Mouse (Mus musculus): ENCODE measurements around the gene Tmem147. TPM values are rescaled to one million over a fixed set of nuclear protein-coding genes. Genes with fewer than 3 reads are reported as not detected.

Tmem147 gene
- polyA plus RNA-seq, 1 experiment from 2014 or later = 185 TPM

DNA sequence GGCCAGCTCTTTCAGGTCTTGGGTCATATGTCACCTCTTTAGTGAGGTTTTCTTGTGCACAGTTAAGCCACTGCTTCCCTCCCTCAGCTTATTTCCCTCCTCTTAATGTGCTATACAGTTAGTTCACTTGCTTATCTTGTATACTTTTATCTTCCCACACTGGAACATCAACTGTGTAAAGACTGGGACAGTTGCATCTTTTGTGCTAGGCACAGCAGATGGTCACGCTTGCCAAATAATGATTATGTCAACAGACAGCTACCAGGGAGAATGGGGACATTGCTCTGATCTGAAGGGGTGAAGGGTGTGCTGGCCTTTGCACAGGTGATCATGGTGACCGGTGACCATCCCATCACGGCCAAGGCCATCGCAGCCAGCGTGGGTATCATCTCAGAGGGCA lies 9.7 kb downstream of the Tmem147 start:
- Histone ChIP-seq H3K4me3 (no peak overlapping the region), H3K4me1 (peaks cover 5% of the 10 kb centered on the region; the same call in 1 of the 2 replicates), H3K36me3 (no peaks in the 10 kb centered on the region), H3K27me3 (replicated peaks) (peaks cover 29% of the 10 kb centered on the region; the same call in 1 of the 2 replicates), H3K9ac (no peak overlapping the region), H3K27ac (no peak overlapping the region), H3K4me2 (replicated peaks) (no peak overlapping the region), H3K9me3 (no peaks in the 10 kb centered on the region)
- no peak for ATAC-seq (ENCODE audit: low FRiP score, low read depth)
- 90% methylated on average over 5 of the region's 5 CpGs for WGBS

DNA sequence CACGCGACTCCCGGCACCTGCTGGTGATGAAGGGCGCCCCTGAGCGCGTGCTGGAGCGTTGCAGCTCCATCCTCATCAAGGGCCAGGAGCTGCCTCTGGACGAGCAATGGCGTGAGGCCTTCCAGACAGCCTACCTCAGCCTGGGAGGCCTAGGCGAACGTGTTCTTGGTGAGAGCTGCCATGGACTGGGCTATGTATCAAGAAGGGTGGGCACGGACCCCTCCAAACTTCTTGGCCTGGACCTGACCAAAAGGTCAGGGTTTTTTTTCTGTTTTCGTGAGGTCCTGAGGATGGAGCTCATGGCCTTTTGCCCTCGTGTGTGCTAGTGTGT lies 11.7 kb downstream of the Tmem147 start:
- ATAC-seq (ENCODE audit: low FRiP score, low read depth) = peak; percentile 42
- Histone ChIP-seq H3K4me1 (peaks cover 5% of the 10 kb centered on the region; the same call in 1 of the 2 replicates), H3K4me3 (peak overlapping the region; percentile 20), H3K36me3 (no peaks in the 10 kb centered on the region), H3K4me2 (replicated peaks) (peak overlapping the region; percentile 59), H3K27me3 (replicated peaks) (peaks cover 29% of the 10 kb centered on the region; the same call in 1 of the 2 replicates), H3K27ac (no peak overlapping the region), H3K9ac (no peak overlapping the region), H3K9me3 (no peaks in the 10 kb centered on the region)
- WGBS = 9% methylated on average over 14 of the region's 14 CpGs

DNA sequence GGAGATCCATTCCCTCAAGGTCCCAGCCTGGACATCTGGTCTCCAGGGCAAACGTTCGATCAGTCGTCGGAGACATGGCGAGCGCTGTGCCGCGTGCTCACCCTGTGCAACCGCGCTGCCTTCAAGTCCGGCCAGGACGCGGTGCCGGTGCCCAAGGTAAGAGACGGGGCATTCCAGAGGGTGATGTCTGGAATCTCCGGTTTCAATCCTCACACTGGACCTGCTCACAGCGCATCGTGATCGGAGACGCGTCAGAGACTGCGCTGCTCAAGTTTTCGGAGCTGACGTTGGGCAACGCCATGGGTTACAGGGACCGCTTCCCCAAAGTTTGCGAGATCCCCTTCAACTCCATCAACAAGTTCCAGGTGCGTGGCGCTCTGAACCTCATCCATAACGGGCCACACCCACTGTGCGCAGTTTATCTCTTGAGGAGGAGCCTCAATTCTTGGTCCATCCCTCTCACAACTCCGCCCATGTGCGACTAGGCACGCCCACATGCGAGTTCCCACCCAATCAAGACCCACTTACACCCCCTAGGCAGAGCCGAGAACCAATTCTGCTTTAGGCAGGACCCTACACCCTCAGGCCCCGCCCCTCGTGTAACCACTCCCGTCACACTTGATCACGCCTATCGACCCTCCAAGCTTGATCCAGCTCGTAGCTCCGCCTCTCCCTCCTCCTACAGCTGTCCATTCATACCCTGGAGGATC lies 12.2 kb downstream of the Tmem147 start:
- no peaks in the 10 kb centered on the region for H3K36me3 ChIP-seq
- H3K4me2 ChIP-seq (replicated peaks) = peak overlapping the region; percentile 59
- H3K9ac ChIP-seq = no peak overlapping the region
- ATAC-seq (ENCODE audit: low FRiP score, low read depth) = peak; percentile 85
- WGBS = 3% methylated on average over 43 of the region's 43 CpGs
- H3K9me3 ChIP-seq = no peaks in the 10 kb centered on the region
- H3K27ac ChIP-seq = no peak overlapping the region
- H3K27me3 ChIP-seq (replicated peaks) = peaks cover 29% of the 10 kb centered on the region; the same call in 1 of the 2 replicates
- peaks cover 5% of the 10 kb centered on the region; the same call in 1 of the 2 replicates for H3K4me1 ChIP-seq
- H3K4me3 ChIP-seq = peak overlapping the region; percentile 25

DNA sequence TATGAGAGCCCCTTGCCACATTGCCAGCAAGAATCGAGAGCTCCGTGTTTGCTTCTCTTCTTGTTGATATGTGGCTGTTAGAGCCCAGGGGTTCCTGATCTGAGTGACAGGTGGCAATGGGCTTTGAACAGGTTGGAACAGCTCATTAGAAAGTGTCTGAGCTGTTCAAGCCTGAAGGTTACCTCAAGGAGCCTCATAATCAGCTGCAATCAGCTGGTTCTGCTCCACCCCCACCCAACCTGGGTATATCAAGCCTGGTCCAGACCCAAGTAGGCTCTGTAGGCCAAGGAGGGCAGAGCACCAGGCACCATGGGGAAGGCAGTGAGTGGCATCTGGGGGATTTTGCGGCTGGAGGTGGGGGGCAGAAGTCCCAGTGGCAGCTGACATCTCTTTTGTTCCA lies 17.4 kb downstream of the Tmem147 start, which contains the start of gene Atp4a:
Gene Atp4a, plus strand, starts transcription at position 268 of the 400 bp plus-strand sequence.
- no peak within 1 kb of the TSS for H3K9ac ChIP-seq
- H3K36me3 ChIP-seq = no peaks in the 10 kb centered on the region
- H3K27ac ChIP-seq = no peak within 1 kb of the TSS
- H3K4me1 ChIP-seq = no peaks in the 10 kb centered on the region; the same call in 1 of the 2 replicates
- no peak for ATAC-seq (ENCODE audit: low FRiP score, low read depth)
- H3K4me3 ChIP-seq = no peak within 1 kb of the TSS
- peaks cover 11% of the 10 kb centered on the region; the same call in 1 of the 2 replicates for H3K27me3 ChIP-seq (replicated peaks)
- no peaks in the 10 kb centered on the region for H3K9me3 ChIP-seq
- no peak within 1 kb of the TSS for H3K4me2 ChIP-seq (replicated peaks)
- 88% methylated on average over 3 of the region's 3 CpGs for WGBS

DNA sequence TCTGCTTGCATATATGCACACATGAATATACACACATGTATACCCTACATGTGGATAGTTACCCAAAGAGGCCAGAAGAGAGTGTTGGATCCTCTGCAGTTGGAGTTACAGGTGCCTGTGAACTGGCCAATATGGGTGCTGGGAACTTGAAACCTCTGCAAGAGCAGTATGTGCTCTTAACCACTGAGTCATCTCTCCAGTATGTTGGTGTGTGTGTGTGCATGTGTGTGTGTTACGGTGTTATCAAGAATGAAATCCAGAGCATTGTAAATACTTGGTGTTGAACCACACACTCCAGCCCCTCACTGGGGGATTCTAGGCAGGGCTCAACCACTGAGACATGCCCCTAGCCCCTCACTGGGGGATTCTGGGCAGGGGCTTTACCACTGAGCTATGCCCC lies 21.9 kb downstream of the Tmem147 start:
- ATAC-seq (ENCODE audit: low FRiP score, low read depth) = no peak
- Histone ChIP-seq H3K9ac (no peak overlapping the region), H3K27me3 (replicated peaks) (no peaks in the 10 kb centered on the region), H3K9me3 (no peaks in the 10 kb centered on the region), H3K4me2 (replicated peaks) (no peak overlapping the region), H3K27ac (no peak overlapping the region), H3K4me3 (no peak overlapping the region), H3K4me1 (no peaks in the 10 kb centered on the region), H3K36me3 (no peaks in the 10 kb centered on the region)
- WGBS = 92% methylated on average over 1 of the region's 1 CpGs

DNA sequence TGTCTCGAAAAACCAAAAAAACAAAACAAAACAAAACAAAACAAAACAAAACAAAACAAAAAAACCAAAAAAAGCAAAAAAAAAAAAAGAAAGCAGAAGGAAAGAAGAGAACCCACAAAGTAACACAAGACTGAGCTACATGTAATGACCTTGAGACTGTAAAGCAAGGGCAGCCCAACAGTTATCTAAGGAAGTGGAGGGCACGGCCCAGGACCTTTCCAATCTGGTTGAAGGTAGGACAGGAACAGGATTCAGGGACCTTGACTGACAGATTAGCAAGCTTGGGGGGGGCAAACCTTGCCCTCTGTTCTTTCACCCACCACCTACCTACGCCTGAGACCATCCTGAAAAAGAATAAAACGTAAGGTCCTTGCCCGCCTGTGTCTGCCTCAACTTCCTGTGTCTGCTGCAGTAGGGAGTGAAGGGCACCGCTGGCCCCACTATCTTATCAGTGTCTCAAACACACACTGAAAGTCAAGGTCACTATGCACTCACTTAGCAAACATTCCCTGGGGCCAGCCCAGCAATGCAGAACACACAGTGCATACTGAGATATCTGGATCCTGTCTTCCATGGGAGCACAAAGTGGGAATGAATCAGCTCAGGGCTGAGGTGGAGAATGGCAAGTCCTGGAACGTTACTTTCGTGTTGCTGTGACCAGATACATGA lies 23.0 kb downstream of the Tmem147 start:
- Histone ChIP-seq H3K27me3 (replicated peaks) (no peaks in the 10 kb centered on the region), H3K9me3 (no peaks in the 10 kb centered on the region), H3K4me2 (replicated peaks) (no peak overlapping the region), H3K9ac (no peak overlapping the region), H3K4me3 (no peak overlapping the region), H3K27ac (no peak overlapping the region), H3K36me3 (no peaks in the 10 kb centered on the region), H3K4me1 (no peaks in the 10 kb centered on the region)
- ATAC-seq (ENCODE audit: low FRiP score, low read depth) = no peak
- 81% methylated on average over 8 of the region's 8 CpGs for WGBS

DNA sequence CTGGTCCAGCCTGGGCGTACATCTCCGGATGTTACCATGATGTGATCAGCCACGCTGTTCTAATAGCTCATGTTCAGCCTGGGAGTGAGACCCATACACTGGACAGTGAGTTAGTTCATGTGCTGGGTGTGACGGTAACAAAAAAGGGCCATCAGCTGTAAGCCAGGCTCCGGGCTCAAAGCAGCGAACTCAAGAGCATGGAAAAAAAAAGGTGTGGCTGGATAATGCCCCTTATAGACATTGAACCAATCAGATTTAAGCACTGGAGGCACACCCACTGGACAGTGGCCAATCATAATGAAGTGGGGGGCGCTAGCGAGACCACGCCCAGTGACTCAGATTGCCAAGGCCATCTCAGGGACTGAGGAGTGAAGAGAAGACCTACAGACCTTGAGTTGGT lies 30.8 kb downstream of the Tmem147 start, which contains the start of gene 2200002J24Rik:
Gene 2200002J24Rik, plus strand, starts transcription at position 338 of the 400 bp plus-strand sequence.
- Histone ChIP-seq H3K4me2 (replicated peaks) (no peak within 1 kb of the TSS), H3K4me3 (no peak within 1 kb of the TSS), H3K36me3 (no peaks in the 10 kb centered on the region), H3K27me3 (replicated peaks) (no peaks in the 10 kb centered on the region), H3K9ac (no peak within 1 kb of the TSS), H3K4me1 (no peaks in the 10 kb centered on the region), H3K27ac (no peak within 1 kb of the TSS), H3K9me3 (no peaks in the 10 kb centered on the region)
- 39% methylated on average over 9 of the region's 9 CpGs for WGBS
- no peak for ATAC-seq (ENCODE audit: low FRiP score, low read depth)

DNA sequence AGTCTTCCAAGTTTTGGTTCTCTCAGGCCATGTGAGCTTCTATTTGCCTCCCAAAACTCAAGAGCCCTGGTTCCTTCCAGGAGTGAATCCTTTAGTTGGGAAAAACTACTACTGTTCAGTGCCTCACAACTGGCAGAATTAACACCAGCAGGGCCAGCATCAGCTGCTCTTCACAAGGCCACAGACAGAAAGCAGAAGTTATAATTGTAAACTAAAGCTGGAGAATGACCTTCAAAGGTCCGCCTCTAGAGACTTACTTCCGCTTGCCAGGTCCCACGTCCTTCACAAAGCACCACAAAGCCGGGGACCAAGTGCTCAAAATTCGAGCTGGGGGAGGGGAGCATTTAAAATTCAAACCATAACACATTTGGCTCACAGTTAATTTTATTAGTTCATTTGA lies 31.2 kb downstream of the Tmem147 start:
- Histone ChIP-seq H3K4me2 (replicated peaks) (no peak overlapping the region), H3K4me3 (no peak overlapping the region), H3K9me3 (no peaks in the 10 kb centered on the region), H3K4me1 (no peaks in the 10 kb centered on the region), H3K27ac (no peak overlapping the region), H3K27me3 (replicated peaks) (no peaks in the 10 kb centered on the region), H3K36me3 (no peaks in the 10 kb centered on the region), H3K9ac (no peak overlapping the region)
- ATAC-seq (ENCODE audit: low FRiP score, low read depth) = no peak
- WGBS = 73% methylated on average over 5 of the region's 5 CpGs

DNA sequence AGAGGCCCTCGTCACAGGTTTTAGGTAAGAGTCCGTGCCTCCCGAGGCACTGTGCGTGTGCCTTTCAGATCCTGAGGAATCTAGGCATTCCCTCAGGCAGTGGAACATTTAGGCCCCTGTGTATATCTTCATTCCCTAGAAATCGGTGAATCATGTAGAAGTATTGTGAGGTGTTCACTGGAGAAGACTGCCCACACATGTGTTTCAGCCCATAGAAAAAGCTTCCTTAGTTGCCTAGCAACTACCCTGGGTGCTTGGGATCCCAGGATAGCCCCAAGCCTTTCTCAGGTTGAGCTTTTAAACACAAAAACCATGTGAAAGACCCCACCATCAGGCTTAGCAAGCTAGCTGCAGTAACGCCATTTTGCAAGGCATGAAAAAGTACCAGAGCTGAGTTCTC lies 41.0 kb downstream of the Tmem147 start:
- Histone ChIP-seq H3K27ac (no peak overlapping the region), H3K9ac (no peak overlapping the region), H3K27me3 (replicated peaks) (peaks cover 15% of the 10 kb centered on the region), H3K4me3 (no peak overlapping the region), H3K4me1 (no peaks in the 10 kb centered on the region), H3K4me2 (replicated peaks) (no peak overlapping the region), H3K36me3 (no peaks in the 10 kb centered on the region), H3K9me3 (no peaks in the 10 kb centered on the region)
- no peak for ATAC-seq (ENCODE audit: low FRiP score, low read depth)
- 78% methylated on average over 6 of the region's 6 CpGs for WGBS

DNA sequence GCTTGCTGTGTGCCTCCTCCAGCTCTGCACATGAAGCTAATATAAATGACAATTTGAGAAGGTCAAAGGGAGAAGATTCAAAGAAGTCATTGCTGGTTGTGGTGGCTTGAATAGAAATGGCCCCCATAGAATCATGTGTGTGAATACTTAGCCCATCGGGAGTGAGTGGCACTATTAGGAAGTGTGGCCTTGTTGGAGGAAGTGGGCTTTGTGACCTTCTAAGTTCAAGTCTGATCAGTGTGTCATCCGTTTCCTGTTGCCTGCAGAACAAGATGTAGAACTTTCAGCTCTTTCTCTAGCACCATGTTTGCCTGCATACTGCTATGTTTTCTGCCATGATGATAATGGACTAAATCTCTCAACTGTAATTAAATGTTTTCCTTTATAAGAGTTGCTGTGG lies 45.9 kb downstream of the Tmem147 start:
- H3K9ac ChIP-seq = no peak overlapping the region

DNA sequence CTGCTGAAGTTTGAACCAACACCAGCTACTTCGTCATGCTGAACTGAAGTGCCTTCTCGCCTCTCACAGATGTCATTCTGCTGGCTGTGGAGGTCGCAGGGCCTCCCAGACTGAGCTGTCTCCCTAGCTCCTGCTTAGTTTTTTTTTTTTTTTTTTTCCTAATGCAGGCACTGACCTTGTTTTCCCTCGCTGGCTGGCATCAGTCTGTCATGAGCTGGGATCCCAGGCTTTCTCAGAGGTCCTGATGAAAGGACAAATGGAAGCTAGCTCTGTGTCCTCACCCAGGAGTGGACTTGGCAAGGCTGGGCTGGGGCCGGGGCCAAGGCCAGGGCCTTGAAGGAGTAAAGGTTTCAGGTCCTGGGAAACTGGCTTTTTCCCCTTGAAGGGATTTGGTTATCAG lies 47.4 kb downstream of the Tmem147 start:
- Histone ChIP-seq H3K9ac (no peak overlapping the region), H3K36me3 (no peaks in the 10 kb centered on the region), H3K4me2 (replicated peaks) (no peak overlapping the region), H3K9me3 (no peaks in the 10 kb centered on the region), H3K27ac (no peak overlapping the region), H3K4me1 (no peaks in the 10 kb centered on the region), H3K27me3 (replicated peaks) (no peaks in the 10 kb centered on the region), H3K4me3 (no peak overlapping the region)
- ATAC-seq (ENCODE audit: low FRiP score, low read depth) = no peak
- 70% methylated on average over 5 of the region's 5 CpGs for WGBS

More for the DNA sequence above, 45.9 kb downstream of the Tmem147 start:
- Histone ChIP-seq H3K9me3 (no peaks in the 10 kb centered on the region), H3K4me3 (no peak overlapping the region), H3K36me3 (no peaks in the 10 kb centered on the region), H3K4me2 (replicated peaks) (no peak overlapping the region), H3K27me3 (replicated peaks) (peaks cover 14% of the 10 kb centered on the region), H3K27ac (no peak overlapping the region), H3K4me1 (no peaks in the 10 kb centered on the region)
- 78% methylated on average over 2 of the region's 2 CpGs for WGBS
- no peak for ATAC-seq (ENCODE audit: low FRiP score, low read depth)

DNA sequence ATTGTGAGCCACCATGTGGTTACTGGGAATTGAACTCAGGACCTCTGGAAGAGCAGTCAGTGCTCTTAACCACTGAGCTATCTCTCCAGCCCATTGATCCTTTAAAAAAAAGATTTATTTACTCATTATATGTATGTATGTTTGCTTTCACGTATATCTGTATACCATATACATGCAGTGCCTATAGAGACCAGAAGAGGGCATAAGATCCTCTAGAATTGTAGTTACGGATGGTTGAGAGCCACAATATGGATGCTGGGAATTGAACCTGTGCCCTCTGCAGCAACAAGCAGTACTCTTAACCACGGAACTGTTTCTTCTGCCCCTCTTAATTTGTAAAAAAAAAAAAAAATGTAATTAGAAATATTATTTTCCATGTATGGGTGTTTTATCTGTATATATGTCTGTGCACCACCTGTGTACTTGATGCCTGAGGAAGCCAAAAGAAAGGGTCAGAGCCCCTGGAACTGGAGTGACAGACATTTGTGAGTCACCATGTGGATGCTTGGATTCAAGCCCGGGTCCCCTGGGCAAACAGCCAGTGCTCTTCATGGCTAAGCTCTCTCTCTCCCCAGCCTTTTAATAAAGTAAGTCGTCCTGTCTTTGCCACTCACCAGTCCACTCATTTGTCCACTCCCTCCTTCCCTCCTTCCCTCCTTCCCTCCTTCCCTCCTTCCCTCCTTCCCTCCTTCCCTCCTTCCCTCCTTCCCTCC lies 50.9 kb downstream of the Tmem147 start:
- Histone ChIP-seq H3K9me3 (no peaks in the 10 kb centered on the region), H3K27ac (no peak overlapping the region), H3K4me1 (no peaks in the 10 kb centered on the region), H3K9ac (no peak overlapping the region), H3K36me3 (no peaks in the 10 kb centered on the region), H3K4me2 (replicated peaks) (no peak overlapping the region), H3K27me3 (replicated peaks) (no peaks in the 10 kb centered on the region), H3K4me3 (no peak overlapping the region)
- WGBS = 73% methylated on average over 5 of the region's 5 CpGs
- no peak for ATAC-seq (ENCODE audit: low FRiP score, low read depth)
